Mouse (Mus musculus) spleen, postnatal 14 days (tissue): ENCODE data around the gene St8sia1.

Experiments used
- DNase-seq, 2 experiments: peaks; one replicate each; pipeline ENCODE4 v3.0.0; 2021 to 2022; ENCODE audit warnings: low spot score in 2 of 2

St8sia1 gene

DNA sequence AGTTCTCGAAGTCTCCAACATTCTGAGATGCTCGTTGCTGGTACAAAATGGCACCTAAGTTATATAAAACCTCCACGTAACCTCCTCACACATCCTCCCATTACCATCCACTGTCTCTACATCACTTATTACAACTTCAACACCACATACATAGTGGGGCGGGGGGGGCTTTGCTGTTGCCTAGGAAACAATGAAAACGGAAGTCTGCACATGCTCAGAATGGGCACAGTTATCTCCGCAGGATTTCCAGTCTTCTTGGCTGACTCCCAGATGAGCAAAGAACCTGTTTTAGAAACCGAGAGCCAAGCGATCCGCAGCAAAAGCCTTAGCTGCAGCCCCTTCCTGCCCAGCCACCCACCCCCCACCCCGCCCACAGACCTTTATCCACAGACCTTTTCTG lies 174.5 kb downstream of the St8sia1 start:
- DNase-seq = no peak

DNA sequence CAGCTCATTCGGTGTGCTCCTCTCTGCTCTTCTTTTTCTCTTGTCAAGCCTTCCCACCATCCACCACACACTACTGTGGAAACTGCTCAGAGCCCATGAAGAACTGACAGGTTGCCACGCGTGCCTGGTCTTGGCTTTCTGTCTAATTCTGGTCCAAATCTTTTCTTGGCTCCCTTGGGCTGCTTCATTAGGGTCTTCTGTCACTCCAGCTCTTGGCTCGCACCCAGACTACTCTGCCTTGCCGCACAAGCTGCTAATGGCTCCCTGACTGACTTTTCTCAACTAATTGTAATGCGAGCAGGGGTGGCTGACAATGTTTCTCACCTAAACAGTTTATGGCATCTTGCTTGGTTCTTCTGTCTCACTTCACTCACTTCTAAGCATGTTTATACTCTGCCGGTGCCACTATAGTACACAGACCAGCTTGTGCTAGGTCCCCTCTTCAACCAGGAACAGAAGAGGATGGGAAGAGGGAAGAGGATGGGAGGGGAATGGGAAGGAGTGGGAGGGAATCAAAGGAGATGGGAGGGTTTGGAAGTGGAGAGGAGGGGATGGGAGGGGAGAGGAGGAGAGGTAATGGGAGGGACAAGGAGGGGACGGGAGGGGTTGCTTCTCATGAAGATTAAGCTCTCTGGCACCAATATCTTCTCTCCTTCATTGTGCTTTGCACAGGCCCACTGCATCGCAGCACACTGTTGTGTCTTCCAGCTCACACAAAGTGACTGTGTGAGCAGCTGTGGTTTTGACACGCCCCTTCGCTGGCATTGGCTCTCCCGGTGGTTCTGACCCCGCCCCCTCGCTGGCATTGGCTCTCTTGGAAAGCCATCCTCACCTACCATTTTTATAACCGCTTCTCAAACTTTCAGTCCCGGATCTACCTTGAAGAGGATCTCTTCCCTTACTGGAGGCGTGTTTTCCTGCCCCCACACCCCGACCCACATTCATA lies 175.9 kb downstream of the St8sia1 start:
- DNase-seq = no peak

DNA sequence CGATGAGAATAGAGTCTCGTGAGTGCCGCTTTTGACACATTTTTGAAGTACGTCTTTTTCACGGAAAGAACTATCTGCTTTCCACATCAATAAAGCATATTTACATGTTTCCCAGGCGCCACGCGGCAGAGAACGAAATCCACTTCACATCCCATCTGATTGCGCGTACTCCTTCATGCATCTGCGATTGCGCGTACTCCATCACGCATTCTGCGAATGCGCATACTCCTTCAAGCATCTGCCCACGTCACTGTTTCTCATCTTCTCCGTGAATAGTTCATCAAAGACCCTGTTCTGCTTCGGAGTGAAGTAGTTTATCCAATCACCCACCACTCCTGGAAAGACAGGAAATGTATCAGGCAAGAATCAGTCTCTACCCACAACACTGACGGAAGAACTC lies 178.1 kb downstream of the St8sia1 start:
- no peak for DNase-seq

DNA sequence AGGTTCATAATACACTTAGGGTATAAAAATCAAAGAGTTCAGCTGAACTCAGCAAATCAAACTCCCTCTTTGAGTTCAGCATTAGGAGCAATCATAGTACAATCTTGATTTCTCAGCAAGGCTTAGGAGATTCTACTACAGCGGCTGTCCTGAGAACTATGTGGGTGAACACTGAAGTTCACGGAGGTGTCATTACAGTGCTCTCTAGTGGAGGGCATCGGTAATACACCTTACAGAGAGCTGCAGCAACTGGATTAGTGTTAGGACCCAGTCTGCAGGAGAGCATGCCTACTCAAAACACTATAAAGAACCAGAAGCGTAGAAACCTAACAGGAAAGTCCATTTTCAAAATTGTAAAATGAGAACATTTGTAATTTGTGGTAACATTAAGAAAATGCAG lies 178.9 kb downstream of the St8sia1 start:
- peak in 1 of 2 experiments; percentile 62 for DNase-seq

DNA sequence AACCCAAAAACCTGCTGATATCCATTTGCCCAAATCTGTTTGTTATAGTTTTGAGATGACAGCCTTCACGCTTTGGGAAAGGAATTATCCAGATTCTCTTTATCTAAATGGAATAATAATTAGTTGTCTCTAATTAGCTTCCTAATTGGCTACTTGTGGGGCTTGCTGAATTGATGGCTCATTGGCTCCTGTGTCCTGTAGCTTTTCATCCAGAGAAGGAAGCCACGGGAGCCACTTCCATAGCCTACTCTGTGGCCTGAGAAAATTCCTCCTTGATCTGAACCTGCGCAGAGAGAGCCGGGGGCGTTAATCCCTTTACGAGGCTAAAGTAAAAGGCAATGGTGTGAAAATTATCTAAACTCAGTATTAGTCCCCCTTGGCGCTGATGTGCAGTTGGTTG lies 183.0 kb downstream of the St8sia1 start:
- DNase-seq = no peak

DNA sequence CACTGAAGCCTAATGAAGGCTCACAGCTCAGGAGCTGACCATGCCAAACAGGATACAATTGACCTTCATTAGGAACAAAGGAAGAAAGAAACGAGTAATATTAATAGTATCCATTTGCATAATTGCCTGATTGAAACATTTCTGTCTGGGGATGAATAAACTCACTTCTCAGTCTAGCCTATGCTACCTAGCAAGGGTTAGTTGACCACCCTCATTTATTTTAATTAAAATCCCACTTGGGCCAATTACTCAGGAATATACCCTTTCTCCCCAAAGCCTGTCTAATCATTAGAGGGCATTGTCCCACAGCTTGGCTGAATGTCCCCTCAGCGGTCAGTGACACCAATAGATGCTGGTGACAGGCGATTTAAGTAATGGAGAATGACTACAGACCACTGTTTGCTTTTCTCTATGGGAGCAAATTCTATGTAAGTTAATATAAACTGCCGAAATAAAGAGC lies 183.6 kb downstream of the St8sia1 start:
- DNase-seq = no peak

DNA sequence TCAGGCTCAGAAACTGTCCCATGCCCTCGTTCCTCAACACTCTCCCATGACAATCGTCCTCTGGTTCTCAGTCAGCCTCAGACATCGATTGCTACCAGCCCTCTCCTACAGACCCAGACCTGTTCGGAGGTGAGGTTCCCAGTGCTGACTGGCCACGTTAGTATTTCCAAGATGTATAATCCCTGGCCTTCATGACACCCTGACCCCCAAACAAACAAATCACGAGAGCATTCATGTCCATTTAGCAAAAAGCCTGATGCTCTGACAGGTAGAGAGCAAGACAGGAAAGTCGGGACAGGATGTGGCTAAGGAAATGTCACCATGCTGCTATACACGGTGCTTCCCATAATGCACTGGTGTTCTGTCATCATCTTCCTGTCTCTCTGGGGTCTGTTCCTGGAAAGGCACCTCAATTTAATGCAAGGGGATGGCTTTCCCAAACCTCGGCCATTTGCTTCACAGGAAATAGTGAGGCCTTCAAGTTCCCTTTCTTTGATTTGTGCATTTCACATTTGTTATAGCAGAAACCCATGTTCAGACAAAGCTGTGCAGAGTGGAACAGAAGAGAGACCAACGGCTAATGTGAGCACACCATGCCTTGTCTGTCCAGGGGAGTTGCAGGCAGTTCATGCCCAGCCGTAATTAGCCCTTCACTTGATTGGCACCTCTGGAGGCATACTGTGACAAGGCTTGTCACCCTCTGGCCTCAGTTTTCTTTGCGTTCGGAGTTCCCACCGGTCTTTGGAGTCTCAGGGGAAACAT lies 184.3 kb downstream of the St8sia1 start:
- no peak for DNase-seq

DNA sequence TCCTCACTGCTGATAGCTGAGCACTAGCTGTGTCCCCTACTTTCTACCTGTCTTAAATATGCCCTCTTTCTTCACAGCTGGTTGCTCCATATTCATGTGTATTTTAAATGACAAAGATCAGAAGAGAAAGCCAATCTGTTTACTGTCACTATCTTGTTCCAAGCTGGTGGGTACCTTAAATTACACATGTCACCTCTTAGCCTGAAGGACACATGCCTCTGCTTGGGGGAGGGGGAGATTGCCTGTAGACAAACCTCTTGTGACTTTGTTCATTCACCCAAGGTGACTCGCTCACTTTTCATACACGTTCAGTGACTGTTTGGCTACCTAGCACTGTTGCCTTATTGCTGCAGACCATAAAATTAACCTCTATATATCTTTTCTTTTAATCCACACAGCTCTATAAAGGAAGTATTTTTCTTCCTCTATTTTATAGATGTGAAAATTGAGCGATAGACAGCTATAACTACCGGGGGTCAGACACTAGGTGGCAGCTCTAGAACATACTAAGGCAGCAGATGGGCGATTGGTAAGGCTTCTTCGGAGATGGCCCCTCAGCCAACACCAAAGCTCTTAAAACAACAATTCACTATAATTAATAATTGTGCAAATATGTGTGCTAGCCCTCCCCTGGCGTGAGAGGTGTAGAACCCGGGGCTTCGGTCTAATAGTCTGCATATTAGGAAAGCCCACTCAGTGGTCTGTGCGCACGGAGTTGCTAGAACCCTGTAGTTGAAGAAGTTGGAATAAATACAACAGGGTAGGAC lies 185.0 kb downstream of the St8sia1 start:
- peak in 1 of 2 experiments; percentile 20 for DNase-seq

DNA sequence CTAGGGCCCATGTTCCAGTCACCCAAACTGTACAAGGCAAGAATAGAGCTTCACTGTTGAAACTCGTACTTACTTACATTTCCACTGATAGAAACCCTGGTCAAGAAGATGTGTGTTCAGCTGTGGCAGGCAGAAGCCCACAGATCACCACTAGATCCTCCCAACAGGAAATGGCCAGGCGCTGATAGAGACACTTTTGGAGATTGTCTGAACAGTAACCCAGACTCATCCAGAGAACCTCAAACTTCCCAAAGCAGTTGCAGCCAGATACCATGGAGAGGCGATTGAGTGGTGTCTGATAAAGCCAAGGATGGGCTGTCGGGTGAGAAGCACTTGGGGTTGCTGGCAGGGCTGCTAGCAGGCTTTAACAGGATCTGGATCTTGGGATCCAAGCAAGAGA lies 187.3 kb downstream of the St8sia1 start:
- DNase-seq = no peak

DNA sequence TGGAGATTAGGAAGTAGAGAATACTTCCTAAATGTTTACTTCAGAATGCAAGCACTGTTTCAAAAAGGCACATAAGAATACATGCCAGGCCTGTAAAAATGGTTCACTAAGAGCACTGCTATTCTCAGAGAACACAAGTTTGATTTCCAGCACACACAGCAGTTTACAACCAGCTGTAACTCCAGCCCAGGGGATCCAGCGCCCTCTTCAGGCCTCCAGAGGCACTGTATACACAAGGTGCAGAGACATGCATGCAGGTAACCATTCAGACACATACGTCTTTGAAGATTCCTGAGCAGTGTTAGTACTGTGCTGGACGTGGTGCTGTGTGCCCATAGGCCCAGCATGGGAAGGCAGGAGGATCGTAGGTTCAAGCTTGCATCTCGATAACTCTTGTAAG lies 190.7 kb downstream of the St8sia1 start:
- no peak for DNase-seq

DNA sequence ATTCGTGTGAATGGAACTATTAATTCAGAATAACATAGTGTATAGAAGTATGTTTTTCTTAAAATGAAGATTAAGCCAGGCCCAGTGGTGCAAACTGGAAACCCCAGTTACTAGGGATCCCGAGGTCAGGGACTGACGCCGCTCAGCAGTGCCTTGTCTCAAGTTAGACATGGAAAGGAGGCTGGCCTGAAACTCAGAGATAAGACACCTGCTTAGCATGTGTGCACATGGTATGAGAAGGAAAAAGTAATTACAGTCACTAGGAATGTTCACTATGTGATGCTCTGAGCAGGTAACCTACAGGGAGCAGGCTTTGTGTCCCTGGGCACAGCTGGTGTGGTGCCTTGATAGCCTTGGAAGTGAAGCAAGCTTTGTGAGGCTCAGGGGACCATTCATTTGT lies 192.6 kb downstream of the St8sia1 start:
- no peak for DNase-seq
